Mouse (Mus musculus): ENCODE results near the gene Klhl21.

Klhl21 gene

DNA sequence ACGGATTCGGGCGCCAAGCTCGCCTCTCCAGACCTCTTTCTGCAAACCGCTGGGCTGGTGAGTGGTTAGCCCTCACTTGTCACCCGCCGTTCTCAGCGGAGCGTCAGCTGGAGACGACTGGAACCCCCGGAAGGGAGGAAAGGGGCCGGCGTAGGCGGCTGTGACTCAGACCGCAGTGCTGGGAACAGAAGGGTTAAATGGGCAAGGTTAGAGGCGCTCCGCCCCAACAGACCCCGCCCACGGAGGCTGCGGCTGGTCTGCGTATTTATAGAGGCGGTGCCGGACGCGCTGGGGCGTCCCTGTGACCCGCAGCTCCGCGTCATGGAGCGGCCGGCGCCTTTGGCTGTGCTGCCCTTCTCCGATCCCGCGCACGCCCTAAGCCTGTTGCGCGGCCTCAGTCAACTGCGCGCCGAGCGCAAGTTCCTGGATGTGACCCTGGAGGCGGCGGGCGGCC is at the start of gene Klhl21:
TSS of gene Klhl21 (plus strand) at position 182 of the 454 bp plus-strand sequence.
- DNase-seq: peak; percentile 91

DNA sequence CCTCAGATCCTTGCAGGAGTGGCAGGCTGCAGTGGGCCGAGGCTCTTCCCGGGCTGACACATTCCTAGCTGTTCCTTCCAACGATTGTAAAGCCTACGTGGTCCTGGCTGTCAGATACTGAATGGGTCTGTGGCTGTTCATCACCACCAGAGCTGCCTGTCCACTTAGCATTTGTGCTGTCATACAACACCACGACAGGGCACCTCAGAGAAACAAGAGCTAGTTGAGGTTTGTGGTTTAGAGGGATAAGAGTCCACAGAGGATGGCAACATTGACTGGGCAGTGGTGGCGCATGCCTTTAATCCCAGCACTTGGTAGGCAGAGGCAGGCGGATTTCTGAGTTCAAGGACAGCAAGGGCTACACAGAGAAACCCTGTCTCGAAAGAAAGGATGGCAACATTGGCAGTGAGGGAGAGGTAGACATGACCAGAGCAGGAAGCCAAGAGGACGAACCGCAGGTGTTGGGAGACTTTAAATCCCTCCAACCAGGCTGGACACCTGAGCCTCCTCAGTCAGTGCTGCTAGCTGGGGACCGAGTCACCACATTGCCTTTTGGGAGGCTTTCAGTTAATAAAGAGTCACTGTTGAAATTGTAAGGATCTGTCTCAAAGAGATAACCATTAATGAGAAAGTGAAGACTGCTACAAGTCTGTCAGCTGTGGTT is 48.6 kb upstream of the Klhl21 start:
- DNase-seq: no peak

GRCm38 (mm10) chr4:151960513-151960854 is 48.1 kb upstream of the Klhl21 start:
- no peak for DNase-seq

DNA sequence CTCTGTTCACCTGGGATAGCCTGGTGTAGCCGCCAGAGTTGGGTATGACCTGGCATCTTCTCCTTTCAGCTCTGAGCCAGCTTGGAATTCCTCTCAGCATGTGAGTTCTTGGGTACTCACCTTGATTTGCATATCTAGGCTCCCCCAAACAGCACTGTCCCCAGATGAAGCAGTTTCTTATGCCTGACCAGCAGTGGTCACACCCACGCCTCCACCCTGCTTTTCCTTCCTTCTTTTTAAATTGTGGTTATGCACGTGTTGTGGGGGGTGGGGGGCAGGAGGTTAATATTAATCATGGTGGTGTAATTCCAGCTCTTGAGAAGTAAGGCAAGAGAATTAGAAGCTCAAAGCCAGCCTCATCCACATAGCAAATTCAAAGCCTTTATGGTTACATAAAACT is 45.8 kb upstream of the Klhl21 start:
- peak; percentile 1 for DNase-seq

DNA sequence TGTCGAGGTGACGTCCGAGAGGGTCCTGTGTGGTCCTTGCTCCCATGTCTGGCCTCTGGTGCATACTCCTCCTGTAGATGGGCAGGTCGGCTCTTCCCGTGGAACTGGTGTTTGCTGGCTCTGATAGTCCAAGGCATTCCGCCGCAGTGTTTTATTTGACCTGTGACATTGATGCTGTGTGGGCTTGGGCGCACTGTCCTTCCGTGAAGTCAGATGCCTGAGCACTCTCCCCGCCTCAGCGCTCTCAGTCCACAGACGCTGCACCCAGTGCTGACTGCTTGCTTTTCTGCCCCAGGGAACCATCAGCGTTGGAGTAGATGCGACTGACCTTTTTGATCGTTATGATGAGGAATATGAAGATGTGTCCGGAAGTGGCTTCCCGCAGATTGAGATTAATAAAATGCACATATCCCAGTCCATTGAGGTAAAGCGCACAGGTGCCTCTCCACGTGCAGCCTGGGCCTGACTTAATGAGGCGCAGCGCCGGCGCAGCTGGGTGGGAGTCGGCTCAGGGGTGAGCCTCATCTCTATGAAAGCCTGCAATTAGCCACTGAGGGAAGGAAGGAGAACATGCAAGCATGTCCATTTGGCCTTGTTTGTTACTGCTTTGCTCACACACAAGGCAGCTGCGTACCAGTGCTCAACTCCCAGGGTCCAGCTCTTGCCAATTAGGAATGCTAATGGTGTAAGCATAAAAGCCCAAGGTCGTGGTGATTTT is 40.2 kb upstream of the Klhl21 start:
- no peak for DNase-seq

GRCm38 (mm10) chr4:151972221-151972967 is 36.2 kb upstream of the Klhl21 start:
- DNase-seq: no peak

- peak; percentile 63 for DNase-seq
Observed at GRCm38 (mm10) chr4:151975441-151975840, 33.2 kb upstream of the Klhl21 start.

DNA sequence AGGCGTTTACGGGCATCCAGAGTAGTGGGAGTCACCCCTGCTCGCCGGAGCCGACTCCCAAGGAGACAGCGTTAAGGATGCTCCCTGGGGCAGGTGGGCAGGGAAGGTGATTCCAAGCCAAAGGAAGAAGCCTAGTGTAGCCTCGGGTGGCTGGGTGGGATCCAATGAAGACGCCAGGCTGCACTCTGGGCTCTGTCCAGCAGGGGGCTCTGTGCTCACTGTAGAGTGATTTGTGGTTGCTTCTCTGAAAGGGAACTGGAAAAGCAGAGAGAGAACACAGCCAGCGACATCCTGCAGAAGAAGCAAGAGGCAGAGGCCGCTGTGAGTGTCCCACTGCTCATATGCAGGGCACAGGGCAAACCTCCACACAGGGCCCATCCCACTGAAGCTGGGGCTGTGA is 30.9 kb upstream of the Klhl21 start:
- DNase-seq: peak; percentile 91

- no peak for DNase-seq
Observed at GRCm38 (mm10) chr4:151980699-151981098, 27.9 kb upstream of the Klhl21 start.

- peak; percentile 76 for DNase-seq
Observed at GRCm38 (mm10) chr4:151981363-151981762, 27.2 kb upstream of the Klhl21 start.

- DNase-seq: no peak
Observed at GRCm38 (mm10) chr4:151983043-151983442, 25.6 kb upstream of the Klhl21 start.

DNA sequence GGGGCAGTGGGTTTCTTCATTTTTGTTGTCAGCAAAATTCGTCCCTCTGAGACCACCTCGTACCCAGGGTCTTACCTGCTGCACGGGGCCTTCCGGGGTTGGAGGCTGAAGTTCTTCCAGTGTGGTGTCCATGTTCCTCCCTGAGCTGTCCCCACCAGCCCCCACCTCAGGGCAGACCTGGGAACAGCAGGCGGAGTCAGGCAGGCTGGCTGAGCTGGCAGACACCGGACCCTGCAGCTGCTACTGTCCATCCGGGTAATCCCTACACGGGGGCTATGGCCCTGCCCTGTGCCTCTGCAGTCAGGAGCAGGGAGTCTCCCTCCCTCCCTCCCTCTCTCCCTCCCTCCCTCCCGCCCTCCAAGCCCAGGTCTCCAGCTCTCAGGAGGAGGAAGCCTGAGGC is 25.0 kb upstream of the Klhl21 start:
- DNase-seq: no peak

GRCm38 (mm10) chr4:151985886-151986285 is 22.7 kb upstream of the Klhl21 start:
- DNase-seq: no peak

DNA sequence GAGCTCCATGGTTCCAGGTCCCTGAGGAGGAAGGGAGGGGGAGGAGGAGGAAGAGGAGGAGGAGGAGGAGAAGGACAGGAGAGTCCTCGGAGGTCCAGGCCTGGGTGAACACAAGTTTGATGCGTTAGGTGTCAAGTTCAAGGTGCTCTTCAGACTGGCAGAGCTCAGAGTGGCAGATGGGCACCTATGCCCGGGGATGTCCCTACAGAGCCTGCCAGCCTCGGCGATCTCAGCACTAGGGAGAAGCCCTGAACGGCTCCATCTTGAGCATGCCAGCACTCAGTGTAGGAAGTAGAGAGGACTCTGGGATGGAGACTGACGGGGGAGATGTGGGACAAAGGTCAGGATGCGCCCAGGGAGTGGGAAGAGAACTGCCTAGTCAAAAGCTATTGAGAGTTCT is 22.0 kb upstream of the Klhl21 start:
- no peak for DNase-seq

DNA sequence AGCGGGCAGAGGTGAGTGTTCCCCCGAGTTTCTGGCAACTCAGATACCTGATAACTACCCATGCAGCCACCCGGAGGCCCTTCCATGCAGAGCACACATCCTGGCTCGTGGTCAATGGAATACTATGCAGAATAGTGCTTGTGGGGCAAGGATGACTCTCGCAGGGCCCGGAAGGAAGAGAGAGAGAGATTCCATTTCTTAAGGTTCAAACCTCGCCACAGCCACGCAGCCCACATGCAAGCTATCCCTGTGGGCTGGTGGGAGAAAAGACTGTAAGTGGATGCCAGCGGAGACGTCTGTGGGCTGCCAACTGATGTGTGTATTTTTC is 20.6 kb upstream of the Klhl21 start:
- DNase-seq: no peak

GRCm38 (mm10) chr4:151988342-151989109 is 20.1 kb upstream of the Klhl21 start, which contains the start of gene Thap3:
Thap3 (minus strand) TSS chr4:151988997.
- DNase-seq: peak; percentile 78

DNA sequence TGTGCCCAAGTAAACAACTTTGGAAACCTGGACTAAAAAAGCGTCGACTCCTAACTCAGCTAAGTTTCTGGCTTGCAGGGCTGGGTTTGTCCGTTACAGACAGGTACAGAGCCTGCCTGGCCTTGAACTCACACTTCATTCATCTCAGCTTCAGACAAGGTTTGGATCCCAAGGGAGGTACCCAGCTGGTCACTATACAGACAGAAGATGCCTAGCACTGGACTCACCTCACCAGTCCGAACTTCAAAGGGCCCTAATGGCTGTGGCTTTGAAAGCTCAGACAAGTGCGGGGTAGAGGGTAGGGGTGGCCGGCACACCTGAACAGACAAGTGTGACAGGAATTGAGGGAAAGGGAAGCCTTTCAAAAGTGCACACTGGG is 19.5 kb upstream of the Klhl21 start:
- DNase-seq: no peak

DNA sequence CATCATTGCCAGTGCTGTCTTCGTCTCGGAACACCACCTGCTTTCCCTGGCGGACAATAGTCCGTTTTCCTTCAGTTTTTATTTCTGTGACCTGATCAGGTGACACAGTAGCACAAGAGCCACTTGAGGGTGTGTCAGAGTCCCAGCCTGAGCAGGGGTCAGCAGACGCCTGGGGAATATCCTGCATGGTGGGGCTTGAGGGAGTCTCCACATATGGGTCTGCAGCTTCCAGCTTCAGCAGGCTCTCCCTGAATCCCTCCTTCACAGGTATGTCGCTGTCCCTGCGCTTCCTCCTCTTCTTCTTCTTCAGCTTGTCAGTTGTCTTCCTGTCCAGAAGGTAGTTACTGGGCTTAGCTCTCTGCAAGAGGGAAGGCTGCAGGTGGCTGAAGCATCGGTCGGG is 16.5 kb upstream of the Klhl21 start:
- no peak for DNase-seq

DNA sequence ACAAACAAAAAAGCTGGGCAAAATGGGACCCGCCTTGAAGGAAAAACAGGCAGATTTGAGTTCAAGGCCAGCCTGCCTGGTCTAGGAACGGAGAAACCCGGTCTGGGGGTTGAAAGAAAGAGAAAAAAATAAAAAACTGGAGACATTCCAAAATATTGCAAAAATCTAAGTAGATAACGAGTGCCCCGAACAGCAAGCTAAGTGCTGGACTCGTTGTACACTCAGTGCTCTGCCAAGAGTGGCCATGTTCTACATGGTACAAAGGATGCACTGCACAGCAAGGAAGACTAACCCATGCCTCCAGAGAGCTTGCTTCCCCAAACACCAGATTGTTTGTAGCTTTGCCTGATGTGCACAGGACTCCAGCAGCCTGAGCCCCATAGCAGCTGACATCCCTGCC is 15.6 kb upstream of the Klhl21 start:
- DNase-seq: no peak

GRCm38 (mm10) chr4:151994228-151995171 is 14.1 kb upstream of the Klhl21 start:
- no peak for DNase-seq

- DNase-seq: peak; percentile 55
Observed at GRCm38 (mm10) chr4:151995371-151996172, 13.0 kb upstream of the Klhl21 start.

All from right cerebral cortex, postnatal 14 days (tissue).